Mouse (Mus musculus) embryonic fibroblast, embryonic 13.5 days (primary cell): Measurements from ENCODE around the gene Nlrc5. TPM values are rescaled to one million over a fixed set of nuclear protein-coding genes. Genes with fewer than 3 reads are reported as not detected.

Source experiments
- H3K27ac ChIP-seq: 2 replicates; pipeline ENCODE4 v1.5.1; 2012; ENCODE audit warnings: low read length, control low read depth, inconsistent platforms; ENCODE audit not compliant: insufficient read depth
- H3K4me1 ChIP-seq: 2 replicates; pipeline ENCODE4 v1.6.1; 2011; ENCODE audit warnings: low read length; ENCODE audit not compliant: control insufficient read depth, insufficient read depth
- H3K4me3 ChIP-seq: 2 replicates; pipeline ENCODE4 v1.5.1; 2011; ENCODE audit warnings: mild to moderate bottlenecking, control low read depth, low read length; ENCODE audit not compliant: insufficient read depth
- CTCF ChIP-seq: IDR thresholded peaks from 2 replicates; pipeline ENCODE4 v1.5.1; 2011; ENCODE audit warnings: mild to moderate bottlenecking, control low read depth, low read length, moderate library complexity, borderline replicate concordance; ENCODE audit not compliant: insufficient read depth
- POLR2A ChIP-seq: IDR thresholded peaks from 2 replicates; pipeline ENCODE4 v1.6.1; 2011; ENCODE audit warnings: low read depth, mild to moderate bottlenecking, control low read depth, low read length, moderate library complexity
- polyA plus RNA-seq: library from polyadenylated mRNA; stranded (reverse); fragments of >200 nt; gene quantifications from 2 replicates; pipeline ENCODE4 v1.2.4, GENCODE M21; 2011; ENCODE audit warnings: low read depth; ENCODE audit not compliant: missing spikeins, insufficient read length

Nlrc5 gene
- polyA plus RNA-seq, 1 experiment = 6.2 TPM

DNA sequence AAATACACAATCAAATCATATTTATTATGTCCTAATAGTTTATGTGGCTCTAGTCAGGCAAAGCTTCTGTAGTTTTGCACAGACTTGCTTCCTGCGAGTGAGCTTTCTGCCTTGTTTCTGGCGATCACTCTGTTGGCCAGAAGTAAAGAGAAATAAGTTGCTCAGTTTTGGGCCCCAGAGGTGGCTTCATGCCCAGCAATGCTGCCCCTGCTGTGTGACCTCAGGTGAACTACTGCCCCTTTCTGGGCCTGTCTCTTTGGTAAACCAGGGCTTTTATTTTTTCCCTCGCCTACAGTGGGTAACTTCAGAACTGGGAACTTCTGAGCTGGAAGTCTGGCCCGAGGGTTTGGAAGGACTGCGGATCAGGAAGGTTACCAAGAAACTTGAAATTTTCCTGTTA is 114.9 kb downstream of the Nlrc5 start:
- no peaks in the 10 kb centered on the region for H3K4me1 ChIP-seq
- TF ChIP-seq CTCF = no peak
- no peak for TF ChIP-seq POLR2A
- H3K27ac ChIP-seq = no peak overlapping the region
- H3K4me3 ChIP-seq = no peak overlapping the region

GRCm38 (mm10) chr8:94549482-94549881 is 115.3 kb downstream of the Nlrc5 start:
- Histone ChIP-seq H3K4me1 (no peaks in the 10 kb centered on the region), H3K27ac (no peak overlapping the region), H3K4me3 (no peak overlapping the region)
- TF ChIP-seq CTCF (no peak), POLR2A (no peak)

- H3K4me1 ChIP-seq = no peaks in the 10 kb centered on the region
- H3K4me3 ChIP-seq = no peak overlapping the region
- TF ChIP-seq POLR2A = no peak
- no peak for TF ChIP-seq CTCF
- H3K27ac ChIP-seq = no peak overlapping the region
Observed at GRCm38 (mm10) chr8:94549998-94550397, 115.8 kb downstream of the Nlrc5 start.

DNA sequence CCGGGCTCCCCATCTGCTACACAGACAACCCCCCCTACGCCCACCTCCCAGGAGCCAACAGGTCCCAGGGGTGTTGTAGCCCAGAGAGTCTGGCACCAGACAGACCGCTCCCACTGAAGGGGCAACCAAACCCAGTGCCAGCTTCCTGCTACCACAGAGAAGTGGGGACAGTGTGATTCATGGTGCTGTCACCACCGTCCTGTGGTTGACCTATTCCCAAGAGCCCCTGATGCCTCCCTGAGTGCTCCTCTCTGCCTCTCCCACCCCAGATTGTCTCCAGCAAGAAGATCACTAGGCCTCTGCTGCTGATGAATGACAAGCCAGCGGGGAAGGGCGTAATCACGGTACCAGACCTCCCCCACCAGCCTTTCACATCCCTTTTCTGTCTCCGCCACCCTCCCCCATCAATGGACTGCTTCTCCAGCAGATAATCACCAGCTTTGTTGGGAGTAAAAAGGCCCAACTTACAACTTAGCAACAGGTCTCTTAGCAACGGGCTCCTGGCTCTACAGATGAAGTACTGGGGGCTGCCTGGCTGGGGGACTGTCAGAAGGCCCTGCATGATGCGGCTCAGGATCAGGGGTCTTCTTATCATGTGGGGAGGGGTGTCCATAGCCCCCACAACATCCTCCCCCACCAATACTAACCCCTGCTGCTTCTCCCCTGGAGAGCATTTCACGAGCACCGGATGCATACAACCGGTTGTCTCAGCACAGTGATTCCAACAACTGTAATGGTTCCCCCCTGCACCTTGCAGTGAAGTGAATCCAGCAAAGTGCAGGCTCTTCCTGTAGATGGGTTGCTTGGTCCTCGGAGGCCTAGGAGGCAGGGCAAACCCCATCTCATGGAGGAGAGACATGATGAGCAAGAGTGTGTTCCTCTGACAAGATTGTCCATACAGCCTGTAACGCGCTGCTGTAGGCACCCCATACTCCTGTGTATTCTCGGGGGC is 117.6 kb downstream of the Nlrc5 start:
- Histone ChIP-seq H3K4me1 (no peaks in the 10 kb centered on the region), H3K4me3 (no peak overlapping the region), H3K27ac (no peak overlapping the region)
- TF ChIP-seq POLR2A = no peak
- no peak for TF ChIP-seq CTCF

DNA sequence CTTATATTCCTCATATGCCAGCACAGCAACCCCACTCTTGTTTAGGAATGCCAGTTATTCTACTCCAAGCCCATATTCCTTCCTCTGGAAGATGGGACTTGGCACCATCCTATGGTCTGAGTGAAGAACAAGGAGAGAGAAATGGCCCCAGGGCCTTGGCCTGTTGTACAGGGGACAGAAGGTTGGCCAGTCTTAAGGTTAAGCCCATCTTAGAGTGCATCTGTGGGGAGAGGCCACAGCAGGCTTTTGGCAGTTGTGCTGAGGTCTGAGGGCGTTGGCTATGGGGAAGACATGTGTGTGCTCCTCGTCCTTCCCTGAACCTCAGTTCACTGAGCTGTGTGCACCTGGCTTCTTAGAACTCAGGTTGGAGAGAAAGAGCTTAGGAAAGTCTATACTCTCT is 118.5 kb downstream of the Nlrc5 start:
- no peak overlapping the region for H3K4me3 ChIP-seq
- no peak for TF ChIP-seq CTCF
- TF ChIP-seq POLR2A = no peak
- no peak overlapping the region for H3K27ac ChIP-seq
- H3K4me1 ChIP-seq = peaks cover 9% of the 10 kb centered on the region; the same call in 1 of the 2 replicates

DNA sequence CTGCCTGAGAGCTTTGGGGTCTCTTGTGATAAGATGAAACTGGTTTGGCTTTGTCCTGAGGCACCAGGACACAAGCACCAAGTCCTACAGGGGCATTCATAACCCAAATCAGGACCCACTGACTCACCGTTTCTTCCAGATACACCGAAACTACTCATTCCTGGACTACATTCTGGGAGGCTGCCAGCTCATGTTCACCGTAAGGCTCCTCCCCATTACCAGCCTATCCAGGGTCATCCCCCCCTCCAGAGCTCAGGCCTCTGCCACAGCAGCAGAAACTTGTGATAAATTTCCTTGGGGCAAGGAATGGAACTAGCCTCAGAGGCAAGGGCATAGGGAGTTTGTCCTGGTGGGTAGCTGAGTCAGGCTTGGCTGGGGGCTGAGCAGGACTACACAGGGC is 123.1 kb downstream of the Nlrc5 start:
- TF ChIP-seq CTCF (no peak), POLR2A (no peak)
- Histone ChIP-seq H3K4me3 (no peak overlapping the region), H3K27ac (no peak overlapping the region), H3K4me1 (peaks cover 9% of the 10 kb centered on the region; the same call in 1 of the 2 replicates)

GRCm38 (mm10) chr8:94561256-94561655 is 127.1 kb downstream of the Nlrc5 start:
- H3K4me1 ChIP-seq = peaks cover 9% of the 10 kb centered on the region; the same call in 1 of the 2 replicates
- TF ChIP-seq POLR2A = no peak
- no peak for TF ChIP-seq CTCF
- no peak overlapping the region for H3K27ac ChIP-seq
- no peak overlapping the region for H3K4me3 ChIP-seq

DNA sequence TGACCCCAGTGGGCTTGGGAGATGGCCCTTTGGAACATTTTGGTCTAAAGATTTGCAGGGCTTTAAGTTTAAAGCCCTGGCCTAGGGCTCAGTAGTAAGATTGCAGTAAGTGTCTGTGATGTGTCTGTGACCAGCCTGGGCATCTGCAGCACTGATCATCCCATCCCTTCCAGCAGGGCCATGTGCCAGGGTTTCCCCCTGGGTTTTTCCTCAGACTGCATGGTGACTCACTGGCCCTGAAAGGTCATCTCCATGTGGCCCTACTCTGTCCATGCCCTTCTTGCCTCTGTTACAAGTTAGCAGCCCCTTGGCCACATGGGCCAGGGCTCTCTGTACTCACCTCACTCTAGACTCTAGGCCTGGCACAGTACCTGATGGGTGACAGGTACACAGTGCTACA is 130.3 kb downstream of the Nlrc5 start:
- H3K4me1 ChIP-seq = no peaks in the 10 kb centered on the region
- H3K27ac ChIP-seq = no peak overlapping the region
- H3K4me3 ChIP-seq = no peak overlapping the region
- TF ChIP-seq CTCF = no peak
- TF ChIP-seq POLR2A = no peak

DNA sequence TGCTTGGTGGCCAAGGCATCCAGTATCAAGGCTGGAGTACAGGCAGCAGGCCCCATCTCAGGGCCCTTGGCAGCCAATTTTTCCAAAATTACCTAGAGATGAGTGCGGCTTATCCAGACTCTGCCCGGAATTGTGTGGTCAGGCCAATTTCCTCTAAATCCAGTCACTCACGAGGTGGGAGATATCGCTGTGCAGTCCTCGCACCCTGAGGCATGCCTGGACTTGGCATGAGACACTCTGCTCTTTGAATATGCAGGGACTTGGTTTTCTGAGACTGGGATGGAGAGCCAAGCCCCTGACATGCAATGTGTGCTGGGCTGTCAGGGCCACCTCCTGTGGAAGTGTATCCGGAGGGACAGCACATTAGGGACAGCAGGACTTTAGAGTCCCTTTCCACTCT is 131.9 kb downstream of the Nlrc5 start:
- H3K4me1 ChIP-seq = no peaks in the 10 kb centered on the region
- no peak overlapping the region for H3K27ac ChIP-seq
- TF ChIP-seq POLR2A = no peak
- no peak for TF ChIP-seq CTCF
- no peak overlapping the region for H3K4me3 ChIP-seq

GRCm38 (mm10) chr8:94566446-94567158 is 132.4 kb downstream of the Nlrc5 start:
- H3K27ac ChIP-seq = no peak overlapping the region
- no peak overlapping the region for H3K4me3 ChIP-seq
- 0 out of 2 replicates have a peak, but pooled peaks cover under 1% of the 10 kb centered on the region for H3K4me1 ChIP-seq
- TF ChIP-seq POLR2A (no peak), CTCF (no peak)
